Mouse (Mus musculus) limb, embryonic 15.5 days (tissue): ENCODE measurements at regions not wholly inside any gene's neighbourhood (a gene's known extent, or its start where the extent isn't known, plus 50 kb on each side); places are given as distances from the start of the nearest gene placed in this dataset.
A peak's percentile ranks its signal among the peaks of the same experiment; 100 is the strongest.

ENCODE experiments used
- ATAC-seq: fragments of 200-750 bp; cut with Nextera tagmentation; 2 replicates; pipeline ENCODE4 v1.8.0; 2017; ENCODE audit warnings: low read depth, moderate TSS enrichment; ENCODE audit not compliant: insufficient number of reproducible peaks, low FRiP score, low TSS enrichment
- H3K27ac ChIP-seq: fragments of 300-500 bp; sonication (generic); 2 replicates; pipeline ENCODE4 v1.5.1; 2015; ENCODE audit warnings: moderate library complexity, mild to moderate bottlenecking, inconsistent platforms
- H3K27me3 ChIP-seq: fragments of 300-500 bp; sonication (generic); 2 replicates; pipeline ENCODE4 v1.6.1; 2015; ENCODE audit warnings: inconsistent platforms
- H3K36me3 ChIP-seq: fragments of 300-500 bp; sonication (generic); 2 replicates; pipeline ENCODE4 v1.6.1; 2015; ENCODE audit warnings: inconsistent platforms
- H3K4me1 ChIP-seq: fragments of 300-500 bp; sonication (generic); 2 replicates; pipeline ENCODE4 v1.6.1; 2015; ENCODE audit warnings: inconsistent platforms
- H3K4me2 ChIP-seq: fragments of 300-500 bp; sonication (generic); 2 replicates; pipeline ENCODE4 v1.6.1; 2015; ENCODE audit warnings: mild to moderate bottlenecking, inconsistent platforms
- H3K4me3 ChIP-seq: fragments of 300-500 bp; sonication (generic); 2 replicates; pipeline ENCODE4 v1.5.1; 2015; ENCODE audit warnings: mild to moderate bottlenecking, inconsistent platforms
- H3K9ac ChIP-seq: fragments of 300-500 bp; sonication (generic); 2 replicates; pipeline ENCODE4 v1.6.1; 2015; ENCODE audit warnings: inconsistent platforms
- H3K9me3 ChIP-seq: fragments of 300-500 bp; sonication (generic); 2 replicates; pipeline ENCODE4 v1.6.1; 2016; ENCODE audit warnings: inconsistent platforms
- WGBS: fragments of 180-500 bp; shearing (Covaris S2); methylation state at CpG from one replicate; pipeline ENCODE4 v1.1.7; 2015; 5-methylcytosine and 5-hydroxymethylcytosine counted together

DNA sequence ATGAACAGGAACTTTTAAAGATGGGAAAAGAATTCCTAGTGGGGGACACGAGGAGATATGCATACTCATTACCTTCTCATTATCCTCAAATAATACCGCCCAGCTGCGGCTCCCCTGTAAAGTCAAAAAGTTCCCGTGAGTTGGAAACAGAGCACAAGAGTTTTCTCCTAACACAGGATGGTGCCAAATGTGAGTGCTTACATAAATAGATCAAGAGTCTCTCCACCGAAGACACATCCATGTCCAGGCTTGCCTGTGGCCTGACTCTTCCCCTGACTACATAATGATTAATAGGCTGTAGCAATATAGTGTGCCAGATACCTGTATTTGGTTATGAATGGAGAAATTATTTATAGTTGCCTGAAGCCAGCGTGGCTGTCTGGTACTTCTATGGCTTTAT lies 281.8 kb upstream of the Klf3 start:
- peak overlapping the region; percentile 35; the same call in 1 of the 2 replicates for H3K27ac ChIP-seq
- 47% methylated on average over 6 of the region's 6 CpGs for WGBS
- H3K27me3 ChIP-seq, result no peaks in the 10 kb centered on the region
- no peak for ATAC-seq
- no peak overlapping the region for H3K4me3 ChIP-seq
- no peaks in the 10 kb centered on the region for H3K36me3 ChIP-seq
- peaks cover 5% of the 10 kb centered on the region; the same call in 1 of the 2 replicates for H3K4me1 ChIP-seq
- no peak overlapping the region for H3K9ac ChIP-seq
- H3K9me3 ChIP-seq, result no peaks in the 10 kb centered on the region
- H3K4me2 ChIP-seq, result no peak overlapping the region

- no peak for ATAC-seq
These were observed 281.2 kb upstream of the Klf3 start for GRCm38 (mm10) chr5:64521969-64522368.

GRCm38 (mm10) chr5:64526521-64526920 lies 276.7 kb upstream of the Klf3 start:
- H3K27ac ChIP-seq, result no peak overlapping the region
- H3K4me1 ChIP-seq, result no peaks in the 10 kb centered on the region
- no peak for ATAC-seq
- no peak overlapping the region for H3K9ac ChIP-seq
- H3K27me3 ChIP-seq, result no peaks in the 10 kb centered on the region
- no peaks in the 10 kb centered on the region for H3K36me3 ChIP-seq
- no peak overlapping the region for H3K4me3 ChIP-seq
- H3K9me3 ChIP-seq, result no peaks in the 10 kb centered on the region
- 88% methylated on average over 3 of the region's 3 CpGs for WGBS
- no peak overlapping the region for H3K4me2 ChIP-seq

More at GRCm38 (mm10) chr5:64521969-64522368, 281.2 kb upstream of the Klf3 start:
- no peak overlapping the region for H3K27ac ChIP-seq
- no peak overlapping the region for H3K9ac ChIP-seq
- no peaks in the 10 kb centered on the region for H3K36me3 ChIP-seq
- peaks cover 5% of the 10 kb centered on the region; the same call in 1 of the 2 replicates for H3K4me1 ChIP-seq
- 19% methylated on average over 5 of the region's 5 CpGs for WGBS
- H3K27me3 ChIP-seq, result no peaks in the 10 kb centered on the region
- H3K4me3 ChIP-seq, result no peak overlapping the region
- no peaks in the 10 kb centered on the region for H3K9me3 ChIP-seq
- no peak overlapping the region for H3K4me2 ChIP-seq

DNA sequence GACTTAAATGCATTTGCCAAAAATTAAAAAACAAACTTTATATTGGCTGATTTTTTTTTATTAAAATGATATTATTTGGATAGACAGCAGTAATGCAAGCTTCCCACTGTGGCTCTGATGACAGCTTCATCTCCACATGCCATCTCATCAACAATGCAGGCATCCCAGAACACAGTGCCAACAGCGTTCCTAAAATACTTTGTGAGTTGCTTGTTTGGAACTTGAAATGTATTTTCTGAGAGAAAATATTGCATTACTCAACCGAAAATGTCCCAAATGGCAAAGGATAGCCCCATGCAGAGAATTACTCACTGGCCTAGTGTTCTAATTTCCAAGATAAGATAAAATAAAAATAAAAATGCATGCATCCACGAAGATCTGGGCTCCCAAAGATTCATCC lies 275.2 kb upstream of the Klf3 start:
- H3K9ac ChIP-seq, result no peak overlapping the region
- no peaks in the 10 kb centered on the region for H3K4me1 ChIP-seq
- H3K27me3 ChIP-seq, result no peaks in the 10 kb centered on the region
- no peak overlapping the region for H3K4me2 ChIP-seq
- no peak overlapping the region for H3K27ac ChIP-seq
- H3K4me3 ChIP-seq, result no peak overlapping the region
- WGBS, result 78% methylated on average over 3 of the region's 3 CpGs
- no peaks in the 10 kb centered on the region for H3K9me3 ChIP-seq
- ATAC-seq, result no peak
- no peaks in the 10 kb centered on the region for H3K36me3 ChIP-seq

DNA sequence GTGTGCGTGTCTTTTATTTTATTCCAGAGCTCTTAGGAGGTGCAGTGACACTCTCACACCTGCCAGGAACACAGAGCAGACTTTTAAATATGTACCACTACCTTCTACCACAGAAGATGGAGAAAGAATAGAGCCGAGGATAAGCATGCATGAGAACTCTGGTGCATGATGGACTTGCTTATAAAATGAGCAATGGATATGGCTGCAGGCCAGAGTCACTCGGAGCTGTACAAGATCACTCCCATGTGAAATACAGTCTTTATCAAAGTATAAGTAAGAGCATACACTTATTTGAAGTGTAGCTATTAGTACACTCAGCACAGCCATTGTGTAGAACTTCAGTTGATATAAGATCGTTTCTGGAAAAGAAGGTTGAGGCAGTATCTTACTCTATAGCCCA lies 268.8 kb upstream of the Klf3 start:
- Histone ChIP-seq H3K4me2 (no peak overlapping the region), H3K36me3 (no peaks in the 10 kb centered on the region), H3K9ac (no peak overlapping the region), H3K27ac (no peak overlapping the region), H3K4me3 (no peak overlapping the region), H3K9me3 (no peaks in the 10 kb centered on the region), H3K27me3 (no peaks in the 10 kb centered on the region), H3K4me1 (peaks cover 4% of the 10 kb centered on the region)
- whole genome bisulfite sequencing, result 84% methylated on average over 4 of the region's 4 CpGs
- ATAC-seq, result no peak

GRCm38 (mm10) chr5:64534947-64535346 lies 268.2 kb upstream of the Klf3 start:
- ATAC-seq, result no peak
- 85% methylated on average over 6 of the region's 6 CpGs for WGBS
- no peak overlapping the region for H3K27ac ChIP-seq

GRCm38 (mm10) chr5:64535546-64535945 lies 267.6 kb upstream of the Klf3 start:
- Histone ChIP-seq H3K4me1 (peaks cover 4% of the 10 kb centered on the region), H3K27me3 (no peaks in the 10 kb centered on the region), H3K4me3 (no peak overlapping the region), H3K9me3 (no peaks in the 10 kb centered on the region), H3K27ac (no peak overlapping the region), H3K36me3 (no peaks in the 10 kb centered on the region), H3K4me2 (no peak overlapping the region), H3K9ac (no peak overlapping the region)
- no peak for ATAC-seq
- 89% methylated on average over 4 of the region's 4 CpGs for WGBS

More at GRCm38 (mm10) chr5:64534947-64535346, 268.2 kb upstream of the Klf3 start:
- H3K4me1 ChIP-seq, result peaks cover 4% of the 10 kb centered on the region
- H3K27me3 ChIP-seq, result no peaks in the 10 kb centered on the region
- no peaks in the 10 kb centered on the region for H3K36me3 ChIP-seq
- no peak overlapping the region for H3K9ac ChIP-seq
- no peak overlapping the region for H3K4me3 ChIP-seq
- no peak overlapping the region for H3K4me2 ChIP-seq
- no peaks in the 10 kb centered on the region for H3K9me3 ChIP-seq

DNA sequence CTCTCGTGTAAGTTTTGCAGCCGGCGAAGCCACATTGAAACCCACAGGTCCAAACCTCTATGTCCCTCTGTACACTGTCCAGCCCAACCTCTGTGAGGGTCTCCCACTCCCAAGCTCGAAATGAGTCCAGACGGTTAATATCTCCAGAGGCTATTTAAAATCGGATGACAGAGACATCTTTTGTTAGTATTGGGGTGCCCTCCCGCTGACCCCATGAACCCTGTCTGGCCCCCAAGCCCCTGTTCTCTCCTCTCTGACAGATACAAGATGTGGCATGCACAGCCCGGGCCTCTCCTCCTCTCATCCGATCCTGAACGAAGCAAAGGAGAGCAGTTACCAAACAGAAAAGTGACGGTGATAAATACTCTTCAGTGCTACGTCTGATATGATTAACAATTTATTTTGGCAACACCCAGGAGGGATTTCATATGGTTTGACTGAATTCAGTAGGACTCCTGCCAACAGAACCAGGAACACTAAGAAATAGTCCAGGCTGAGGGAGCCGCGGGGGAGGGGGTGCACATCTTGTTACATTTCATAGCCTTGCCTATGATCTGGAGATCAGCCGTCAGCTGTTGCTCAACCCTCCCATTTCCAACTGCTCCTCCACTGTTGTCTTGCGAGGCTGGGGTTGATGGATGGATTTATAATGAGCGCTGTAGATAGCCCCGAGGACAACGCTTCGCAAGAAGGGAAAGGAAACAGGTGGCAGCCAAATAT lies 266.6 kb upstream of the Klf3 start:
- Histone ChIP-seq H3K9ac (no peak overlapping the region), H3K36me3 (no peaks in the 10 kb centered on the region), H3K4me2 (no peak overlapping the region; the same call in 1 of the 2 replicates), H3K4me1 (peaks cover 4% of the 10 kb centered on the region), H3K9me3 (no peaks in the 10 kb centered on the region), H3K4me3 (no peak overlapping the region), H3K27ac (0 out of 2 replicates have a peak overlapping the region, but pooled peaks have one; percentile 17), H3K27me3 (no peaks in the 10 kb centered on the region)
- 41% methylated on average over 20 of the region's 20 CpGs for WGBS
- peak; percentile 71 for ATAC-seq

DNA sequence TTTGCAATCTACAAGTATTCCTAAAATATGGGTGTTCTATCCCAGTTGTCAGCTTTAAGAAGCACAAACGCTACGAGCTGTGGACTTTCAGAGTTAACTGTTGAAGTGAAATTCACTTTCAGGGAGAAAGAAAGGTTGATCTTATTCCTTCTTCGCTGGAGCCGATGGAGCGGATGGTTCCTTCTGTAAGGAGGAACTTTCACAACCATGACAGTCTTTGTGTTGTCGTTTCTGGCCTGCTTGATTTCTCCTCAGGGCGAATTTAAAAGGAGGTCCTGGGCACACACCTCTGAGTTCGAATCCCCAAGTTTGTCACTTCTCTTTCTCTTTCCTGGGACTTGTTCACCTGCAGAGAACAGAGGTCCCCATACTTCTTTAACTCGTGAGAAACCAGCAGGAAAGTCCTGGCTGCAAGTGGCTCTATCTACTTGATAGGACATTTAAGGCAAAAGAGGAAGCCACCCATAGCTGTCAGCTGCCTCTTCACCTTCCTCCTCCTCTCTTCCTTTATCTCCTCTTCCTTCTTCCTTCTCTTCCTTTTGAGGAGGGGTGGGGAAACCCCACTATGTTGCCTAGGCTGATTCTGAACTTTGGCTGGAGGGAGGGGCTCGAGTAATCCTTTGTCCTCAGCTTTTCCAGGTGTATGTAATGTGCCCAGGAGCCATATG lies 265.9 kb upstream of the Klf3 start:
- no peaks in the 10 kb centered on the region for H3K27me3 ChIP-seq
- ATAC-seq, result no peak
- 60% methylated on average over 10 of the region's 10 CpGs for WGBS
- H3K9me3 ChIP-seq, result no peaks in the 10 kb centered on the region
- no peak overlapping the region for H3K4me3 ChIP-seq
- H3K4me2 ChIP-seq, result no peak overlapping the region
- peaks cover 4% of the 10 kb centered on the region for H3K4me1 ChIP-seq
- H3K36me3 ChIP-seq, result no peaks in the 10 kb centered on the region
- no peak overlapping the region for H3K9ac ChIP-seq
- no peak overlapping the region for H3K27ac ChIP-seq

GRCm38 (mm10) chr5:64541765-64542164 lies 261.4 kb upstream of the Klf3 start:
- H3K4me2 ChIP-seq, result no peak overlapping the region
- no peaks in the 10 kb centered on the region for H3K36me3 ChIP-seq
- ATAC-seq, result 0 out of 2 replicates have a peak, but pooled peaks have one; percentile 52
- no peak overlapping the region for H3K4me3 ChIP-seq
- H3K9me3 ChIP-seq, result no peaks in the 10 kb centered on the region
- H3K27me3 ChIP-seq, result no peaks in the 10 kb centered on the region
- no peak overlapping the region for H3K9ac ChIP-seq
- H3K27ac ChIP-seq, result no peak overlapping the region
- H3K4me1 ChIP-seq, result no peaks in the 10 kb centered on the region

- no peak overlapping the region for H3K4me2 ChIP-seq
- H3K4me1 ChIP-seq, result no peaks in the 10 kb centered on the region
- no peaks in the 10 kb centered on the region for H3K36me3 ChIP-seq
- no peak for ATAC-seq
- H3K27me3 ChIP-seq, result no peaks in the 10 kb centered on the region
- no peak overlapping the region for H3K9ac ChIP-seq
- no peak overlapping the region for H3K4me3 ChIP-seq
- H3K27ac ChIP-seq, result no peak overlapping the region
- no peaks in the 10 kb centered on the region for H3K9me3 ChIP-seq
- WGBS, result 88% methylated on average over 7 of the region's 7 CpGs
These were observed 247.3 kb upstream of the Klf3 start for GRCm38 (mm10) chr5:64555931-64556330.
